ENCODE assay signal across 8 mouse cellular contexts in the genomic region with DNA sequence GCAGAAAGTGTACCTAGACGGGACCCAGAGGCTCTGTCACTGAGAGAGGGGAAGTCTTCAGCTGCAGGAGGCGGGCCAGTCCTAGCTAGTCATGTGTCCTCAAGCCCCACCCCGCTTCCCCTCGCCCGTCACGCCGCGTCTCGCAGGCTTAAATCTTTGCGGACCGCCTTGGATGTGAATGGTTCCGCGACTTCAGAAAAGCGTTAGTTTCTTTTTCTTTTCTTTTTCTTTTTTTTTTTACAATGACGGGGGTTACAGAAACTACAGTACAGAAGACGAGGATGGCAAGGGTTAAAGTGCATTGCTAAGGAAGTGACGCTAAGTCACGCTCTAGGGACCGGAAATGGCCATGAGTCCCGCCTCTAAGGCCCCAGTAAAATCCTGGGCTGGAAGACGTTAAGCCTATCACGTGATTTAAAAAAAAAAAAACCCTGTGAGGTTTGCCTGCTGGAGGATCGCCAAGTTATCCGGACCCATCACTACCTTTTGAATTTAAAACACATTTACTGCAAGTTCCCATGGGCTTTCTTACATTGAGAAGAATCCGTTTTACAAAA. TPM values are rescaled to one million over a fixed set of nuclear protein-coding genes. Genes with fewer than 3 reads are reported as not detected.
DNase-seq lines count a peak whose midpoint lies in the region; ATAC-seq and TF ChIP-seq lines count a peak whose summit lies in the region.

No protein-coding gene starts in this region.

- no peaks in the 10 kb centered on the region for H3K9me3 ChIP-seq in G1E (replicated peaks)
- H3K9me3 ChIP-seq in forebrain, embryonic 16.5 days (ENCODE audit: control insufficient read depth, low read length): no peaks in the 10 kb centered on the region
- H3K9me3 ChIP-seq in lung, embryonic 14.5 days (ENCODE audit: low read depth, low read length): no peaks in the 10 kb centered on the region

- peak; percentile 63 for DNase-seq in G1E (ENCODE audit: low spot score)
- DNase-seq in cerebellum, adult 18-20 months: peak; percentile 86 to 92
- peak; percentile 83 to 90 for DNase-seq in heart, postnatal 36 days
- DNase-seq in layer of hippocampus, adult 2 months (ENCODE audit: low spot score in 2 of 2): peak; percentile 85 to 94
- peak; percentile 98 for DNase-seq in lung, embryonic 14.5 days
- DNase-seq in thymus, adult 2 months: peak; percentile 82

- H3K4me2 ChIP-seq in forebrain, embryonic 16.5 days (ENCODE audit: low read length): peak overlapping the region; percentile 66
- peak overlapping the region; percentile 85 for H3K4me2 ChIP-seq in lung, embryonic 14.5 days

- ATAC-seq in G1E (ENCODE audit: extremely low read depth, insufficient number of reproducible peaks, low FRiP score, poor library complexity, severe bottlenecking): peak; percentile 80
- peak; percentile 91 for ATAC-seq in forebrain, embryonic 16.5 days
- peak; percentile 90 for ATAC-seq in lung, embryonic 14.5 days (ENCODE audit: insufficient read depth)

- intact Hi-C loops in heart, postnatal 36 days (cut with DNase I): no loop called here

- peaks cover 37% of the 10 kb centered on the region for H3K4me1 ChIP-seq in G1E (ENCODE audit: insufficient read depth, low read depth, low read length)
- peaks cover 15% of the 10 kb centered on the region for H3K4me1 ChIP-seq in forebrain, embryonic 16.5 days (replicated peaks; ENCODE audit: control insufficient read depth, insufficient read depth, low read length)
- H3K4me1 ChIP-seq in lung, embryonic 14.5 days (ENCODE audit: insufficient read depth): peaks cover 11% of the 10 kb centered on the region; the same call in 1 of the 2 replicates
- H3K4me1 ChIP-seq in olfactory bulb, adult 2 months (ENCODE audit: control insufficient read depth, insufficient read depth, low read length): peaks cover 6% of the 10 kb centered on the region; the same call in 1 of the 2 replicates
- H3K4me1 ChIP-seq in thymus, adult 2 months (replicated peaks; ENCODE audit: control insufficient read depth, insufficient read depth, low read length): peaks cover 8% of the 10 kb centered on the region

- peak overlapping the region; percentile 98 for H3K27ac ChIP-seq in forebrain, embryonic 16.5 days (ENCODE audit: low read length)
- peak overlapping the region; percentile 100 for H3K27ac ChIP-seq in layer of hippocampus, adult 2 months
- peak overlapping the region; percentile 99 for H3K27ac ChIP-seq in lung, embryonic 14.5 days (ENCODE audit: low read depth)
- peak overlapping the region; percentile 100 for H3K27ac ChIP-seq in olfactory bulb, adult 2 months (ENCODE audit: insufficient read depth, low read depth, low read length)
- H3K27ac ChIP-seq in thymus, adult 2 months (ENCODE audit: control insufficient read depth, insufficient read depth, low read length): peak overlapping the region; percentile 98

- peaks cover 4% of the 10 kb centered on the region for H3K36me3 ChIP-seq in G1E (replicated peaks)
- no peaks in the 10 kb centered on the region for H3K36me3 ChIP-seq in forebrain, embryonic 16.5 days (ENCODE audit: control insufficient read depth, insufficient read depth)
- H3K36me3 ChIP-seq in lung, embryonic 14.5 days (ENCODE audit: insufficient read depth): no peaks in the 10 kb centered on the region
- H3K36me3 ChIP-seq in thymus, adult 2 months (ENCODE audit: control insufficient read depth, insufficient read depth, low read length): no peaks in the 10 kb centered on the region

- peak overlapping the region; percentile 99 for H3K4me3 ChIP-seq in G1E (ENCODE audit: low read depth, low read length)
- peak overlapping the region; percentile 88 for H3K4me3 ChIP-seq in forebrain, embryonic 16.5 days (replicated peaks; ENCODE audit: low read length)
- peak overlapping the region; percentile 87 for H3K4me3 ChIP-seq in layer of hippocampus, adult 2 months
- peak overlapping the region; percentile 97 for H3K4me3 ChIP-seq in lung, embryonic 14.5 days (ENCODE audit: low read depth, low read length)
- H3K4me3 ChIP-seq in olfactory bulb, adult 2 months (ENCODE audit: insufficient read depth, low read depth, low read length): peak overlapping the region; percentile 71
- peak overlapping the region; percentile 72 for H3K4me3 ChIP-seq in thymus, adult 2 months (ENCODE audit: control insufficient read depth, insufficient read depth, low read length)

- no peaks in the 10 kb centered on the region for H3K27me3 ChIP-seq in G1E (ENCODE audit: insufficient read depth, low read length)
- H3K27me3 ChIP-seq in forebrain, embryonic 16.5 days (replicated peaks; ENCODE audit: control insufficient read depth, insufficient read depth, low read length): no peaks in the 10 kb centered on the region
- H3K27me3 ChIP-seq in lung, embryonic 14.5 days (ENCODE audit: insufficient read depth, low read length): no peaks in the 10 kb centered on the region
- no peaks in the 10 kb centered on the region for H3K27me3 ChIP-seq in thymus, adult 2 months (ENCODE audit: control insufficient read depth, insufficient read depth, low read length)

- WGBS in forebrain, embryonic 16.5 days: under 1% methylated on average over 25 of the region's 25 CpGs
- under 1% methylated on average over 25 of the region's 25 CpGs for WGBS in lung, embryonic 14.5 days
- WGBS in olfactory bulb, adult 2 months: under 1% methylated on average over 25 of the region's 25 CpGs
- under 1% methylated on average over 25 of the region's 25 CpGs for WGBS in thymus, adult 2 months

- H3K9ac ChIP-seq in forebrain, embryonic 16.5 days (replicated peaks; ENCODE audit: low read depth, low read length): peak overlapping the region; percentile 88
- peak overlapping the region; percentile 92 for H3K9ac ChIP-seq in lung, embryonic 14.5 days

- peak; percentile 29; the same call in 1 of the 2 replicates for TF ChIP-seq POLR2A in olfactory bulb, adult 2 months (IDR thresholded peaks at IDR 0.05; ENCODE audit: insufficient read depth, low read depth, low read length)
- no peak for TF ChIP-seq POLR2A in thymus, adult 2 months (IDR thresholded peaks at IDR 0.05; ENCODE audit: control insufficient read depth, extremely low read depth, insufficient read depth, low read length, poor library complexity)

- TF ChIP-seq CTCF in G1E (IDR thresholded peaks at IDR 0.05; ENCODE audit: low read depth, low read length): no peak
- TF ChIP-seq CTCF in layer of hippocampus, adult 2 months (conservative IDR thresholded peaks at IDR 0.05): no peak
- no peak for TF ChIP-seq CTCF in lung, embryonic 14.5 days (IDR thresholded peaks at IDR 0.05; ENCODE audit: low read depth)
- no peak for TF ChIP-seq CTCF in olfactory bulb, adult 2 months (IDR thresholded peaks at IDR 0.05; ENCODE audit: insufficient read depth, low read depth, low read length)
- TF ChIP-seq CTCF in thymus, adult 2 months (IDR thresholded peaks at IDR 0.05; ENCODE audit: borderline replicate concordance, control insufficient read depth, extremely low read depth, insufficient read depth, low read length, poor library complexity): 0 out of 2 replicates have a peak, but pooled peaks have one; percentile 56

RNA-seq across cellular contexts. Expression of gene Atp6v1a, which starts 0.4 kb away (rescaled TPM):
- total RNA-seq in G1E (2014; fragmentation: Nextera tagmentation) (57.4 and 62.7 TPM in 2 replicates), G1E (2017) (158 and 174 TPM in 2 replicates)
- 1.6 and 2.7 TPM in 2 replicates for polyA plus RNA-seq in G1E (2012)
- 120 and 122 TPM in 2 replicates for polyA plus RNA-seq in forebrain, embryonic 16.5 days (2015; fragmentation: Nextera tagmentation; extraction: Ambion mirVana)
- total RNA-seq in heart, postnatal 36 days (2021): 10 to 100 TPM; 27.5 to 27.6 TPM
- total RNA-seq in layer of hippocampus, adult 2 months (2021): 100 to 1,000 TPM; 535 to 581 TPM
- polyA plus RNA-seq in lung, embryonic 14.5 days (2014; fragmentation: Nextera tagmentation; extraction: Ambion mirVana): 56.4 and 59.6 TPM in 2 replicates
- 173 and 235 TPM in 2 replicates for polyA plus RNA-seq in olfactory bulb, adult 2 months (2012; ENCODE audit: insufficient read depth, insufficient read length, low replicate concordance, missing spikeins)
- 17.2 and 18.4 TPM in 2 replicates for polyA plus RNA-seq in thymus, adult 2 months (2012; rRNA removed)

RNA-seq across cellular contexts. Expression of gene Naa50, which starts 0.6 kb away (rescaled TPM):
- total RNA-seq in G1E (2014; fragmentation: Nextera tagmentation): 171 and 207 TPM in 2 replicates
- 73.3 and 89.8 TPM in 2 replicates for total RNA-seq in G1E (2017)
- polyA plus RNA-seq in G1E (2012): 44.5 and 57.3 TPM in 2 replicates
- 80.5 and 90.1 TPM in 2 replicates for polyA plus RNA-seq in forebrain, embryonic 16.5 days (2015; fragmentation: Nextera tagmentation; extraction: Ambion mirVana)
- total RNA-seq in heart, postnatal 36 days (2021): 10 to 100 TPM; 53.8 to 59.1 TPM
- 10 to 100 TPM; 59.2 to 61.1 TPM for total RNA-seq in layer of hippocampus, adult 2 months (2021)
- 79.0 and 82.6 TPM in 2 replicates for polyA plus RNA-seq in lung, embryonic 14.5 days (2014; fragmentation: Nextera tagmentation; extraction: Ambion mirVana)
- not detected in 2 replicates for polyA plus RNA-seq in olfactory bulb, adult 2 months (2012; ENCODE audit: insufficient read depth, insufficient read length, low replicate concordance, missing spikeins)
- 8.7 and 12.9 TPM in 2 replicates for polyA plus RNA-seq in thymus, adult 2 months (2012; rRNA removed)

RNA-seq across cellular contexts. Expression of gene Usf3, which starts 34.0 kb away (rescaled TPM):
- total RNA-seq in G1E (2014; fragmentation: Nextera tagmentation) (50.4 and 56.7 TPM in 2 replicates), G1E (2017) (10.2 TPM in 2 replicates)
- 4.0 and 4.4 TPM in 2 replicates for polyA plus RNA-seq in G1E (2012)
- 3.3 and 4.0 TPM in 2 replicates for polyA plus RNA-seq in forebrain, embryonic 16.5 days (2015; fragmentation: Nextera tagmentation; extraction: Ambion mirVana)
- total RNA-seq in heart, postnatal 36 days (2021): 10 to 100 TPM; 16.4 to 18.8 TPM
- 10 to 100 TPM; 41.4 to 43.0 TPM for total RNA-seq in layer of hippocampus, adult 2 months (2021)
- polyA plus RNA-seq in lung, embryonic 14.5 days (2014; fragmentation: Nextera tagmentation; extraction: Ambion mirVana): 5.0 and 5.1 TPM in 2 replicates
- not detected in 2 replicates for polyA plus RNA-seq in olfactory bulb, adult 2 months (2012; ENCODE audit: insufficient read depth, insufficient read length, low replicate concordance, missing spikeins)
- polyA plus RNA-seq in thymus, adult 2 months (2012; rRNA removed): 12.7 and 13.6 TPM in 2 replicates

Comparison
In these comparisons a context has a peak if more than half of its experiments do, and no peak if none do; other contexts are left out.
1. Peak in every context shown above with its lines: DNase-seq, ATAC-seq, H3K4me3 ChIP-seq and H3K27ac ChIP-seq.